Mouse (Mus musculus) layer of hippocampus, adult 8-10 months (tissue): ENCODE results near the gene Mafg. TPM values are rescaled to one million over a fixed set of nuclear protein-coding genes. Genes with fewer than 3 reads are reported as not detected.
"Not testable (repeated sequence)": the region's sequence is repeated elsewhere in the genome, so short reads cannot be mapped to it uniquely, and the experiment has no call there.

ENCODE experiments used
- DNase-seq, 2 experiments: peaks; one replicate each; pipeline ENCODE4 v3.0.0; 2022; ENCODE audit warnings: low spot score in 2 of 2
- total RNA-seq, 4 experiments: library from RNA; stranded (reverse); gene quantifications; 2 replicates each; pipeline ENCODE4 v1.2.4; 2022

The Mafg gene
- total RNA-seq, 4 experiments from 2014 or later, result 70.7 to 89.1 (median 77.4) TPM

DNA sequence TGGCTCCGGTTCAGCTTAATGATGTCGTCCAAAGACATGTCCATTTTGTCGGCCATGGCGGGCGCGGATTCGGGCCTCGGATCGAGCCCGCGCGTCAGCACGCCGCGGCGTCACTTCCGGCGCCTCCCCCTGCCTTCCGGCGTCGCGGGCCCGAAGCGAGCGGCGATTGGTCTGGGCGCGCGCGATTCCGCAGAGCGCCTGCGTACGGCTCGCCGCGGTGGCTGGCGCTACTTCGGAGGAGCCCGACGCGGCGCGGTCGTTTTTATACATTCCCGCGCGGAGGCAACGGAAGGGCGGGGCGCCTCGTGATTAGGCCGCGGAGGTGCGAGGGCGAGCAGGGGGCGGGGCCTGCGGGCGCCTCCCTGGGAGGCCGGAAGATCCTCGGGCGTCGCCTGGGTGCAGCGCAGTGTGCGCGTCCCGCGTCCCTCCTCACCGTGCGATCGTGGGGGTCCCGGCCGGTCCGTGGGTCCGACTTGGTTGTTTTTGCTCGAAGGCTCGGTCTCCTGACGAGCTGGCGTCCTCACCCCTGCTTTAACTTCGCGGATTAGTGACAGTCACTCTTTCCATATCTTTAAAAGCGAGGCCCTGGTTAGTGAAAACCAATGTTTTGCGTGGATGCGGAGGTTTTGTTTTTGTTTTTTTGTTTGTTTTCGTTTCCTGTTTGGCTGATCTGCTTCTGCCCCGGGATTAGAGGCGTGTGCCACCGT lies 35.0 kb downstream of the Mafg start, which contains the start of the genes Alyref and Anapc11:
Gene Alyref, minus strand, starts transcription at position 83 of the 707 bp plus-strand sequence.
Gene Anapc11, plus strand, starts transcription at position 139 of the 707 bp plus-strand sequence.
- DNase-seq, result peak; percentile 85 to 87

- DNase-seq, result no peak
Observed at GRCm38 (mm10) chr11:120597240-120598235, 35.9 kb downstream of the Mafg start.

- no peak for DNase-seq
Observed at GRCm38 (mm10) chr11:120588531-120588930, 44.9 kb downstream of the Mafg start.

- no peak for DNase-seq
Observed at GRCm38 (mm10) chr11:120583937-120584336, 49.5 kb downstream of the Mafg start.

GRCm38 (mm10) chr11:120582982-120583293 lies 50.5 kb downstream of the Mafg start:
- DNase-seq, result not testable (repeated sequence)

DNA sequence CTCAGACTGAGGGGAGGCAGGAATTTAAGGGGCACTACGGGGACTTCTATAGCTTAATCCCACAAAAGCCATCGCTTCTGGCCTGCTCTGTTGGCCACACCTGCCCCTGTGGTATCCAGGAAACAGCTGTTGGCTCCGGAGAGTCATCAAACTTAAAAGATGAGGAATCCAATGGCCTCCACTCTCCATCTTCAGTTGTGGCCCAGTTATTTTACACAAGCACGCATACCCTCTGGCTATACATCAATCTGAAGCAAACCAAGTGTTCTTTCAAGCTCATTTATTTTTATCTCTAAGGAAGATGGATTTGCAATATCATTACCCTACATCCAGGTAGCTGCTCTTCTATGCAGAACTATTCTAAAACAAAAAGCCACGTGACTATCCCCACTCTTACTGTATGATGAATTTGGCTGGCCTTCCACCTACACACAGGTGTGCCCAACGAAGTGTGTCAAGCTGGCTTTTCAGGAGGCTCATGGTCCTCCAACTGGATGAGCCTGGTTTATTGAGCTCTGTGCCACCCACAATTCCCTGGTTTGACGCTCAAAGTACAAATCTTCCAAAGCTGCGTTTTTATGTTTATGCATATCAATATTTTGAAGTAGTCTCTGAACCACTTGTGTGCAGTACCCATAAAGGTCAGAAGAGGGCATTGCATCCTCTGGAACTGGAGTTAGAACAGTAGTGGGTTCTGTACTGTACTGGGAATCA lies 51.0 kb downstream of the Mafg start:
- DNase-seq, result no peak

- peak; percentile 82 to 88 for DNase-seq
Observed at GRCm38 (mm10) chr11:120581490-120582267, 51.7 kb downstream of the Mafg start, which contains the start of gene Arhgdia. Gene Arhgdia, minus strand, starts transcription at chr11:120581624.

DNA sequence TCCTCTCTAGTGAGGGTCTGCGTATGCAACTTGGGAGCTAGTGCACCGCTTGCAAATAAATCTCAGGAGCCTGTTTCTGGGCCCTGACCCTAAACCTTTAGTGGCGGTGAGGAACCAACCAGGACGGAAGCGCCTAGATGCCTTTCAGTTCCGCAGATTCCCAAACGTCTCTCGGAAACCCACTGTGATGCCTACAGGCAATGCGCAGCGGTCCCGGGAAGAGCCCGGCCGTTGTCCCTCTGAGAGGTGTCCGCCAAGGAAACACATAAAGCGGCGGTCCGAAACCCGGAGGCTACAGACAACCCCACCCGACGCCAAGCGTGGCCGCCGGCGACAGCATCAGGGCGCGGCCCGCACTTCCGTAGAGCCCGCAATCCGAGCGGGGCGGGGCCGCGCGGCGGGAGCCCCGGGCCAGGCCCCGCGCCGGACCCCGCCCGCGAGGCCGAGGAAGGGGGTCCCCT lies 52.5 kb downstream of the Mafg start:
- peak in 1 of 2 experiments; percentile 19 for DNase-seq

GRCm38 (mm10) chr11:120580190-120580589 lies 53.2 kb downstream of the Mafg start:
- DNase-seq, result peak in 1 of 2 experiments; percentile 35

- DNase-seq, result peak; percentile 58 to 74
Observed at GRCm38 (mm10) chr11:120579316-120580107, 53.9 kb downstream of the Mafg start.

- DNase-seq, result no peak
Observed at GRCm38 (mm10) chr11:120578694-120579243, 54.6 kb downstream of the Mafg start.

GRCm38 (mm10) chr11:120578024-120578693 lies 55.2 kb downstream of the Mafg start:
- no peak for DNase-seq

DNA sequence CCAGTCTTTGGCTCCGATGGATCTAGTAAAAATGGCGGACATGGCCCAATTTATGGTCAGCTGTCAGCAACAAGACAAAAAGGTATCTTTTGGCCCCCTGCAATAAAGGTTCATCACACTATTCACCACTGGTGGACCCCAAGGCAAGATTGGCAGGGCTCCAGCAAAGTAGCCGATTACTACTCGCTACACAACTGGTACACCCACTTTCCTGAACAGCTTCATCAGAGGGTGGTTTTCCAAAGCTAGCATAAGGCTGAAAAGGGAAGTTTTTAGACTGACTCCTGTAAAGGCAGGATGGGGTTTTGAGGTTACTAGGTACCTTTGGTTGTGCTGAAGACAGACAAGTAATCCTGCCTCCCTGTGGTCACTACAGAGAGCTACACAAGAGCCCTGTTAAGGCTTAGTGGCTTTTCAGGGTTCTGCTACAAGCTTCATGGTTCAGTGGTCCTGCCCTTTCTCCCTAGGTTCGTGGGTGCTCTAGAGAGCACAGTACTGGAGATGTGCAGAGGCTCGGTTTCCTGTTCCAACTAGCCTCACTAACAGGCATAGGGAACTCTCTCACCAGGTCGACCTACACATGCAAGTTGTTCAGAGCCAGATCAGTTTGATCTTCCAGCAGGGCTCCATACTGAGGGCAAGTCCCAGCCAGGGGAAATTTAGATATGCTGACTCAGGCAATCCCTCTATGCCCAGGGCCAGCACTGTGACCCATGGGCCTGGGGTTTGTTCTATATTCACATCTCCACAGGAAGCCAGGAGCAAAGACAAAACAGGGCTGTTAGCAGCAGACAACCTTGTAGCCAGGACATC lies 56.0 kb downstream of the Mafg start:
- DNase-seq, result no peak

GRCm38 (mm10) chr11:120576365-120576981 lies 56.9 kb downstream of the Mafg start:
- DNase-seq, result no peak

DNA sequence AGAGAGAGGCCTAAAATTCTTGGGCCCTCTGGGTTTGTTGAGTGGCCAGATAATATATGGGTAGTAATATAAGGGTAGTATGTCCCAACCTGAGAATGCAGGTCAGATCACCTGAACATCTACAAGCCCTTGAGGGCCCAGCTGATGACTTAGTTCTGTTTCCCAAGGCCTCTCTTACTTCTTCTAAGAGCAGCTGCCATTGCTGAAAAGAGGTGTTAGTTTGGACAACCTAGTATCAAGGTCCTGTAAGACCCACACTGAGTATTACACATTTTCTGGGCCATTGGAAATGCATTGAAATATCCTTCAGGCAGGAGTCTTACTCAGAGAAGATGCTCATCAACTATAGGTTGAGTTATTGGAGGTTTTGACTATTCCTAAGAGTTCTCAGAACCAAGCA lies 57.5 kb downstream of the Mafg start:
- no peak for DNase-seq
